ENCODE assay signal across 11 mouse cellular contexts in genomic region chr4:133294084-133294483, GRCm38 (mm10). TPM values are rescaled to one million over a fixed set of nuclear protein-coding genes. Genes with fewer than 3 reads are reported as not detected.
DNase-seq lines count a peak whose midpoint lies in the region; ATAC-seq and TF ChIP-seq lines count a peak whose summit lies in the region.
"Had no signal": no experiment of that assay in that cellular context is flagged by ENCODE, and none has a peak within 500 bp of the region (broad histone marks: within the 10 kb centered on the region; RNA-seq: fewer than 3 reads in every experiment).

No protein-coding gene starts in this region.

- no peak for DNase-seq in forebrain, embryonic 10.5 days (ENCODE audit: extremely low spot score, low spot score)
- DNase-seq in forebrain, embryonic 14.5 days (ENCODE audit: low spot score) = no peak
- DNase-seq in kidney, adult 2 months = no peak
- DNase-seq in neural tube, embryonic 11.5 days (ENCODE audit: low spot score) = no peak
- DNase-seq: kidney, adult 8-10 months; lung, embryonic 14.5 days; right cerebral cortex, postnatal 14 days had no signal

- H3K27ac ChIP-seq in forebrain, embryonic 10.5 days = peak overlapping the region; percentile 82
- H3K27ac ChIP-seq in forebrain, embryonic 14.5 days (ENCODE audit: low read depth, low read length) = no peak overlapping the region
- H3K27ac ChIP-seq in kidney, embryonic 14.5 days (ENCODE audit: low read depth, low read length) = peak overlapping the region; percentile 51; the same call in 1 of the 2 replicates
- no peak overlapping the region for H3K27ac ChIP-seq in kidney, adult 2 months (ENCODE audit: insufficient read depth, low read depth, low read length)
- H3K27ac ChIP-seq in neural tube, embryonic 11.5 days (ENCODE audit: low read depth, low read length) = no peak overlapping the region
- no peak overlapping the region for H3K27ac ChIP-seq in neural tube, embryonic 15.5 days (replicated peaks)
- no peak overlapping the region for H3K27ac ChIP-seq in limb, embryonic 12.5 days

- no peak for TF ChIP-seq POLR2A in kidney, adult 2 months (IDR thresholded peaks at IDR 0.05; ENCODE audit: low read depth, low read length)

- H3K4me3 ChIP-seq in forebrain, embryonic 10.5 days = no peak overlapping the region
- no peak overlapping the region for H3K4me3 ChIP-seq in forebrain, embryonic 14.5 days (ENCODE audit: low read depth, low read length)
- H3K4me3 ChIP-seq in kidney, embryonic 14.5 days (ENCODE audit: low read length) = no peak overlapping the region
- no peak overlapping the region for H3K4me3 ChIP-seq in kidney, adult 2 months (ENCODE audit: insufficient read depth, low read depth, low read length)
- H3K4me3 ChIP-seq in neural tube, embryonic 11.5 days (ENCODE audit: low read depth, low read length) = no peak overlapping the region
- H3K4me3 ChIP-seq in neural tube, embryonic 15.5 days (replicated peaks) = no peak overlapping the region
- H3K4me3 ChIP-seq in limb, embryonic 12.5 days (replicated peaks) = no peak overlapping the region

- H3K36me3 ChIP-seq in forebrain, embryonic 10.5 days (replicated peaks) = peaks cover 30% of the 10 kb centered on the region
- peaks cover 41% of the 10 kb centered on the region for H3K36me3 ChIP-seq in forebrain, embryonic 14.5 days (ENCODE audit: control insufficient read depth, insufficient read depth, low read length)
- H3K36me3 ChIP-seq in kidney, embryonic 14.5 days (ENCODE audit: control insufficient read depth, insufficient read depth, low read length) = peaks cover 15% of the 10 kb centered on the region; the same call in 1 of the 2 replicates
- H3K36me3 ChIP-seq in kidney, adult 2 months (ENCODE audit: control insufficient read depth, insufficient read depth, low read length) = peaks cover 2% of the 10 kb centered on the region
- H3K36me3 ChIP-seq in neural tube, embryonic 11.5 days (ENCODE audit: control insufficient read depth, insufficient read depth, low read length) = no peaks in the 10 kb centered on the region; the same call in 1 of the 2 replicates
- peaks cover 19% of the 10 kb centered on the region for H3K36me3 ChIP-seq in neural tube, embryonic 15.5 days
- H3K36me3 ChIP-seq in limb, embryonic 12.5 days = peaks cover 47% of the 10 kb centered on the region

- peaks cover 45% of the 10 kb centered on the region for H3K4me1 ChIP-seq in forebrain, embryonic 10.5 days
- peaks cover 24% of the 10 kb centered on the region for H3K4me1 ChIP-seq in forebrain, embryonic 14.5 days (ENCODE audit: control insufficient read depth, insufficient read depth, low read length)
- peaks cover 28% of the 10 kb centered on the region for H3K4me1 ChIP-seq in kidney, embryonic 14.5 days (ENCODE audit: control insufficient read depth, insufficient read depth, low read length)
- no peaks in the 10 kb centered on the region for H3K4me1 ChIP-seq in kidney, adult 2 months (ENCODE audit: control insufficient read depth, insufficient read depth, low read length)
- H3K4me1 ChIP-seq in neural tube, embryonic 11.5 days (ENCODE audit: control insufficient read depth, insufficient read depth, low read length) = peaks cover 32% of the 10 kb centered on the region
- H3K4me1 ChIP-seq in neural tube, embryonic 15.5 days = peaks cover 33% of the 10 kb centered on the region
- peaks cover 37% of the 10 kb centered on the region for H3K4me1 ChIP-seq in limb, embryonic 12.5 days (replicated peaks)

- 24% methylated on average over 11 of the region's 11 CpGs for WGBS in forebrain, embryonic 10.5 days
- WGBS in forebrain, embryonic 14.5 days = 46% methylated on average over 11 of the region's 11 CpGs
- 38% methylated on average over 11 of the region's 11 CpGs for WGBS in kidney, embryonic 14.5 days
- 79% methylated on average over 11 of the region's 11 CpGs for WGBS in kidney, adult 2 months
- WGBS in neural tube, embryonic 11.5 days = 25% methylated on average over 11 of the region's 11 CpGs
- whole genome bisulfite sequencing in neural tube, embryonic 15.5 days = 30% methylated on average over 11 of the region's 11 CpGs
- WGBS in limb, embryonic 12.5 days = 31% methylated on average over 11 of the region's 11 CpGs

- no peak overlapping the region for H3K4me2 ChIP-seq in forebrain, embryonic 14.5 days (ENCODE audit: low read length)
- peak overlapping the region; percentile 30; the same call in 1 of the 2 replicates for H3K4me2 ChIP-seq in kidney, embryonic 14.5 days (replicated peaks; ENCODE audit: low read depth, low read length)
- H3K4me2 ChIP-seq in neural tube, embryonic 11.5 days (ENCODE audit: low read depth) = no peak overlapping the region; the same call in 1 of the 2 replicates
- H3K4me2 ChIP-seq in neural tube, embryonic 15.5 days = no peak overlapping the region
- no peak overlapping the region for H3K4me2 ChIP-seq in limb, embryonic 12.5 days

- peaks cover 21% of the 10 kb centered on the region for H3K27me3 ChIP-seq in forebrain, embryonic 10.5 days (ENCODE audit: poor library complexity, severe bottlenecking)
- H3K27me3 ChIP-seq in forebrain, embryonic 14.5 days (replicated peaks; ENCODE audit: control insufficient read depth, insufficient read depth, low read length) = no peaks in the 10 kb centered on the region
- no peaks in the 10 kb centered on the region for H3K27me3 ChIP-seq in kidney, embryonic 14.5 days (ENCODE audit: control insufficient read depth, insufficient read depth, low read length)
- H3K27me3 ChIP-seq in kidney, adult 2 months (replicated peaks; ENCODE audit: control insufficient read depth, insufficient read depth, low read length) = no peaks in the 10 kb centered on the region
- no peaks in the 10 kb centered on the region for H3K27me3 ChIP-seq in neural tube, embryonic 11.5 days (ENCODE audit: control insufficient read depth, insufficient read depth, low read length)
- H3K27me3 ChIP-seq in neural tube, embryonic 15.5 days (replicated peaks) = no peaks in the 10 kb centered on the region; the same call in 1 of the 2 replicates
- 0 out of 2 replicates have a peak, but pooled peaks cover 3% of the 10 kb centered on the region for H3K27me3 ChIP-seq in limb, embryonic 12.5 days

- TF ChIP-seq CTCF in kidney, adult 2 months (conservative IDR thresholded peaks at IDR 0.05; ENCODE audit: insufficient read depth, insufficient read length, low read depth, low read length) = no peak

- ATAC-seq in forebrain, embryonic 14.5 days = no peak
- ATAC-seq in kidney, embryonic 14.5 days (ENCODE audit: low FRiP score, low TSS enrichment) = 0 out of 2 replicates have a peak, but pooled peaks have one; percentile 15
- ATAC-seq in neural tube, embryonic 11.5 days (ENCODE audit: insufficient read depth, low FRiP score, low TSS enrichment) = no peak
- no peak for ATAC-seq in neural tube, embryonic 15.5 days (ENCODE audit: low FRiP score)
- ATAC-seq in limb, embryonic 12.5 days (ENCODE audit: insufficient number of reproducible peaks, insufficient read depth, low FRiP score, low TSS enrichment, low read depth) = no peak
- ATAC-seq in erythroid progenitor cell, adult 5-6 weeks (replicated peaks; ENCODE audit: low FRiP score, poor library complexity, severe bottlenecking) = no peak

- H3K9ac ChIP-seq in forebrain, embryonic 14.5 days (ENCODE audit: low read length) = no peak overlapping the region
- peak overlapping the region; percentile 24; the same call in 1 of the 2 replicates for H3K9ac ChIP-seq in kidney, embryonic 14.5 days (ENCODE audit: low read depth, low read length)
- peak overlapping the region; percentile 19; the same call in 1 of the 2 replicates for H3K9ac ChIP-seq in neural tube, embryonic 11.5 days (ENCODE audit: low read length)
- H3K9ac ChIP-seq in neural tube, embryonic 15.5 days (replicated peaks) = no peak overlapping the region
- H3K9ac ChIP-seq in limb, embryonic 12.5 days (replicated peaks) = peak overlapping the region; percentile 32; the same call in 1 of the 2 replicates

- no peaks in the 10 kb centered on the region for H3K9me3 ChIP-seq in forebrain, embryonic 10.5 days
- H3K9me3 ChIP-seq in forebrain, embryonic 14.5 days (replicated peaks; ENCODE audit: control insufficient read depth, low read length) = no peaks in the 10 kb centered on the region
- no peaks in the 10 kb centered on the region for H3K9me3 ChIP-seq in kidney, embryonic 14.5 days (ENCODE audit: control insufficient read depth, low read length)
- no peaks in the 10 kb centered on the region for H3K9me3 ChIP-seq in neural tube, embryonic 11.5 days (ENCODE audit: control insufficient read depth, low read length)
- no peaks in the 10 kb centered on the region for H3K9me3 ChIP-seq in neural tube, embryonic 15.5 days (replicated peaks)
- no peaks in the 10 kb centered on the region for H3K9me3 ChIP-seq in limb, embryonic 12.5 days

RNA-seq across cellular contexts. Expression of gene Tmem222, which starts 16.5 kb away (rescaled TPM):
- polyA plus RNA-seq in forebrain, embryonic 10.5 days (2016; fragmentation: Nextera tagmentation; extraction: Ambion mirVana) = 85.8 and 91.6 TPM in 2 replicates
- polyA plus RNA-seq in forebrain, embryonic 14.5 days (2014; fragmentation: Nextera tagmentation; extraction: Ambion mirVana) = 125 and 131 TPM in 2 replicates
- polyA plus RNA-seq in kidney, embryonic 14.5 days (2014; fragmentation: Nextera tagmentation; extraction: Ambion mirVana) = 74.9 and 87.9 TPM in 2 replicates
- 70.6 and 80.4 TPM in 2 replicates for polyA plus RNA-seq in kidney, adult 2 months (2012; rRNA removed)
- polyA plus RNA-seq in neural tube, embryonic 11.5 days (2014; fragmentation: Nextera tagmentation; extraction: Ambion mirVana) = 79.0 and 91.0 TPM in 2 replicates
- 115 and 117 TPM in 2 replicates for polyA plus RNA-seq in neural tube, embryonic 15.5 days (2015; fragmentation: Nextera tagmentation; extraction: Ambion mirVana)
- polyA plus RNA-seq in limb, embryonic 12.5 days (2016; fragmentation: Nextera tagmentation; extraction: Ambion mirVana) = 81.4 and 85.3 TPM in 2 replicates
- total RNA-seq in erythroid progenitor cell, adult 5-6 weeks (2015; ENCODE audit: low replicate concordance) = 5.0 and 10.1 TPM in 2 replicates
- 9.8 and 11.3 TPM in 2 replicates for total RNA-seq in erythroid progenitor cell, adult 5-6 weeks (2017; ENCODE audit: low replicate concordance)

RNA-seq across cellular contexts. Expression of gene Sytl1, which starts 31.2 kb away (rescaled TPM):
- polyA plus RNA-seq in forebrain, embryonic 10.5 days (2016; fragmentation: Nextera tagmentation; extraction: Ambion mirVana) = 0.67 and 1.0 TPM in 2 replicates
- 0.32 and 0.54 TPM in 2 replicates for polyA plus RNA-seq in forebrain, embryonic 14.5 days (2014; fragmentation: Nextera tagmentation; extraction: Ambion mirVana)
- polyA plus RNA-seq in kidney, embryonic 14.5 days (2014; fragmentation: Nextera tagmentation; extraction: Ambion mirVana) = 0.70 and 1.1 TPM in 2 replicates
- 5.9 TPM in 2 replicates for polyA plus RNA-seq in kidney, adult 2 months (2012; rRNA removed)
- polyA plus RNA-seq in neural tube, embryonic 11.5 days (2014; fragmentation: Nextera tagmentation; extraction: Ambion mirVana) = 1.2 and 1.4 TPM in 2 replicates
- 0.20 and 6.0 TPM in 2 replicates for polyA plus RNA-seq in neural tube, embryonic 15.5 days (2015; fragmentation: Nextera tagmentation; extraction: Ambion mirVana)
- 3.8 and 4.1 TPM in 2 replicates for polyA plus RNA-seq in limb, embryonic 12.5 days (2016; fragmentation: Nextera tagmentation; extraction: Ambion mirVana)
- total RNA-seq in erythroid progenitor cell, adult 5-6 weeks (2015; ENCODE audit: low replicate concordance) = 0.84 TPM in 1 of 2 replicates, not detected in the other
- 1.8 TPM in 1 of 2 replicates, not detected in the other for total RNA-seq in erythroid progenitor cell, adult 5-6 weeks (2017; ENCODE audit: low replicate concordance)

RNA-seq across cellular contexts. Expression of gene Map3k6, which starts 53.5 kb away (rescaled TPM):
- 1.7 and 1.8 TPM in 2 replicates for polyA plus RNA-seq in forebrain, embryonic 10.5 days (2016; fragmentation: Nextera tagmentation; extraction: Ambion mirVana)
- polyA plus RNA-seq in forebrain, embryonic 14.5 days (2014; fragmentation: Nextera tagmentation; extraction: Ambion mirVana) = 1.1 and 1.7 TPM in 2 replicates
- 2.8 and 4.1 TPM in 2 replicates for polyA plus RNA-seq in kidney, embryonic 14.5 days (2014; fragmentation: Nextera tagmentation; extraction: Ambion mirVana)
- polyA plus RNA-seq in kidney, adult 2 months (2012; rRNA removed) = 3.8 and 4.3 TPM in 2 replicates
- polyA plus RNA-seq in neural tube, embryonic 11.5 days (2014; fragmentation: Nextera tagmentation; extraction: Ambion mirVana) = 1.5 and 2.7 TPM in 2 replicates
- polyA plus RNA-seq in neural tube, embryonic 15.5 days (2015; fragmentation: Nextera tagmentation; extraction: Ambion mirVana) = 3.0 and 4.0 TPM in 2 replicates
- polyA plus RNA-seq in limb, embryonic 12.5 days (2016; fragmentation: Nextera tagmentation; extraction: Ambion mirVana) = 2.3 and 2.9 TPM in 2 replicates
- total RNA-seq in erythroid progenitor cell, adult 5-6 weeks (2015; ENCODE audit: low replicate concordance) = 4.2 TPM in 1 of 2 replicates, not detected in the other
- 8.1 TPM in 1 of 2 replicates, not detected in the other for total RNA-seq in erythroid progenitor cell, adult 5-6 weeks (2017; ENCODE audit: low replicate concordance)

RNA-seq across cellular contexts. Expression of gene Wdtc1, which starts 59.2 kb away (rescaled TPM):
- 16.8 and 17.0 TPM in 2 replicates for polyA plus RNA-seq in forebrain, embryonic 10.5 days (2016; fragmentation: Nextera tagmentation; extraction: Ambion mirVana)
- 17.5 and 18.9 TPM in 2 replicates for polyA plus RNA-seq in forebrain, embryonic 14.5 days (2014; fragmentation: Nextera tagmentation; extraction: Ambion mirVana)
- 10.0 and 16.0 TPM in 2 replicates for polyA plus RNA-seq in kidney, embryonic 14.5 days (2014; fragmentation: Nextera tagmentation; extraction: Ambion mirVana)
- polyA plus RNA-seq in kidney, adult 2 months (2012; rRNA removed) = 64.1 and 64.4 TPM in 2 replicates
- polyA plus RNA-seq in neural tube, embryonic 11.5 days (2014; fragmentation: Nextera tagmentation; extraction: Ambion mirVana) = 26.4 and 27.0 TPM in 2 replicates
- 19.3 and 19.6 TPM in 2 replicates for polyA plus RNA-seq in neural tube, embryonic 15.5 days (2015; fragmentation: Nextera tagmentation; extraction: Ambion mirVana)
- polyA plus RNA-seq in limb, embryonic 12.5 days (2016; fragmentation: Nextera tagmentation; extraction: Ambion mirVana) = 12.2 and 17.6 TPM in 2 replicates
- 16.2 and 28.5 TPM in 2 replicates for total RNA-seq in erythroid progenitor cell, adult 5-6 weeks (2015; ENCODE audit: low replicate concordance)
- total RNA-seq in erythroid progenitor cell, adult 5-6 weeks (2017; ENCODE audit: low replicate concordance) = 9.0 and 10.1 TPM in 2 replicates

Comparison
In these comparisons a context has a peak if more than half of its experiments do, and no peak if none do; other contexts are left out.
1. H3K27ac ChIP-seq: peak in forebrain, embryonic 10.5 days (single experiment) and kidney, embryonic 14.5 days (single experiment); none in forebrain, embryonic 14.5 days (single experiment), kidney, adult 2 months (single experiment), neural tube, embryonic 11.5 days (single experiment), neural tube, embryonic 15.5 days (single experiment) and limb, embryonic 12.5 days (single experiment).
2. H3K9ac ChIP-seq: peak in kidney, embryonic 14.5 days (single experiment), neural tube, embryonic 11.5 days (single experiment) and limb, embryonic 12.5 days (single experiment); none in forebrain, embryonic 14.5 days (single experiment) and neural tube, embryonic 15.5 days (single experiment).